Mouse (Mus musculus): Measurements from ENCODE around the gene Tec. TPM values are rescaled to one million over a fixed set of nuclear protein-coding genes. Genes with fewer than 3 reads are reported as not detected.

The Tec gene
- total RNA-seq, 2 experiments from 2014 or later: 1.2 to 1.4 TPM

DNA sequence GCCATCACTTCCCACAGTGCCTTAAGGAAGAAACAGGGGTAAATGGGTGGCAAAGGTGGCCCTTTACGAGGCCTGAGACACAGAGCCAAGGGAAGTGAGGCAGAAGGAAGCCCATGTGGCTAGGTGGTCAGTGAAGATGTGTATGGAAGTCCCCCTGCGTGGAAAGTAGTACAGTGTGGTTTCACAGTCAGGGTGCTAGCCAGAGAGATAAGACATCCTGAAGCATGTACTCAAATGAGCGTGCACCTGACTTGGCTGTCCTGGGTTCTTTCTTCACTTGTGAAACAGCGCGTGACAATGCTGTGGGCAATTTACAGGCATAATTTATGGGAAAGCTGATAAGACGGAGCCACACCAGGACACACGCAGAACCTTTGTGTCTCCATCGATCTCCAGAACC lies 57.3 kb downstream of the Tec start:
- DNase-seq: no peak
- no peak overlapping the region for H3K27ac ChIP-seq
- no peak overlapping the region for H3K4me3 ChIP-seq
- intact Hi-C loops (cut with DNase I): no loop called here
- TF ChIP-seq CTCF (IDR thresholded peaks at IDR 0.05): no peak

DNA sequence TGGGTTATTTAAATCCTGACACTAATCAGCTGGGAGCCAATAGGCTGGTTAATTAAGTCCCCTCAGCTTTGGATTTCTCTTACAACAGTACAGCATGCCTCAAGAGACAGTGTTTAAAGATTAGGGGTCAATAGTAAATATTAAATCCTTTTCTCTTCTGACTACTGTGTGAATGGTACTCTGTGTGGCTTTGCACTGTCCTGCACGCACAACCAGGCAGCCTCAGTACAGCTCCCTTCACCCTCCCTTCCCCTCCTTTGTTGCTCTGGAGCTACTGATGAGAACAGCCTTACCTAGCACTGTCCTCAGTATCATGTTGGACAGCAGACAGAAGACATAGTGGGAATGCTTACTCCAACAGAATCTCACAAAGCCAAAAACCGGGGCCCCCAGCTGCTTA lies 58.8 kb downstream of the Tec start:
- no peak for TF ChIP-seq CTCF (IDR thresholded peaks at IDR 0.05)
- H3K4me3 ChIP-seq: no peak overlapping the region
- no peak for DNase-seq
- no peak overlapping the region for H3K27ac ChIP-seq
- intact Hi-C loops (cut with DNase I): no loop called here

- DNase-seq: peak; percentile 61
- TF ChIP-seq CTCF (IDR thresholded peaks at IDR 0.05): no peak
- Histone ChIP-seq H3K27ac (peak overlapping the region; percentile 38), H3K4me3 (peak overlapping the region; percentile 57)
- intact Hi-C loops (cut with DNase I): no loop called here
These were observed 59.7 kb downstream of the Tec start for GRCm38 (mm10) chr5:72808456-72809111.

- H3K27ac ChIP-seq: peak overlapping the region; percentile 75
These were observed 65.4 kb downstream of the Tec start for GRCm38 (mm10) chr5:72802851-72803250.

GRCm38 (mm10) chr5:72798563-72798962 lies 69.7 kb downstream of the Tec start:
- intact Hi-C loops (cut with DNase I): loop anchor here (5.0 kb wide), 1 partner anchor 69 kb away; the partner anchor contains the start of gene Tec
- no peak overlapping the region for H3K27ac ChIP-seq
- no peak for TF ChIP-seq CTCF (IDR thresholded peaks at IDR 0.05)
- no peak for DNase-seq
- no peak overlapping the region for H3K4me3 ChIP-seq

More at GRCm38 (mm10) chr5:72802851-72803250, 65.4 kb downstream of the Tec start:
- intact Hi-C loops (cut with DNase I): no loop called here
- DNase-seq: no peak
- H3K4me3 ChIP-seq: peak overlapping the region; percentile 45
- no peak for TF ChIP-seq CTCF (IDR thresholded peaks at IDR 0.05)

DNA sequence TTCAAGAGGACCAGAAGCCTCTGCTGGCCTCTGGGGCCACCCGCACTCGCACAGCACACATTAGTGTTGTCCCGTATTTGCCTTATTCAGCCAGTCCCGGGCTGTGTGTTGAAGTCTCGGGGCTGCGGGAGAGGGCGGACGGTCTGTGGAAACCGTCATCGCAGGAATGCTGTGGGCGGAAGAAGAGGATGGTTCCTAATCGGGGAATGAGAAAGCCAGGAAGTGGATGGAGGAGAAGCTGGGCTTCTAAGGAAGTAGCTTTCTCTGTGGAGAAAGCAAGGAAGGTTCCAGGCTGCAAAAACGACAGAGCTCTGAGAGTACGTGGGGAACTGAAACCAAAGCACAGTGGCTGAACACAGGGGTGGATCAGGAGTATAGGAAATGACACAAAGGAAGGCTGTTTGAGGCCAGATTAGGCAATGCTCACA lies 72.1 kb downstream of the Tec start:
- peak overlapping the region; percentile 81 for H3K27ac ChIP-seq
- TF ChIP-seq CTCF (IDR thresholded peaks at IDR 0.05): no peak
- intact Hi-C loops (cut with DNase I): loop anchor here (5.0 kb wide), 1 partner anchor 71 kb away; the partner anchor contains the start of gene Tec
- peak overlapping the region; percentile 59 for H3K4me3 ChIP-seq
- peak; percentile 43 for DNase-seq

- no peak for DNase-seq
- TF ChIP-seq CTCF (IDR thresholded peaks at IDR 0.05): no peak
- no peak overlapping the region for H3K4me3 ChIP-seq
- intact Hi-C loops (cut with DNase I): no loop called here
- H3K27ac ChIP-seq: peak overlapping the region; percentile 8; the same call in 1 of the 2 replicates
These were observed 74.9 kb downstream of the Tec start for GRCm38 (mm10) chr5:72793309-72793850.

- intact Hi-C loops (cut with DNase I): no loop called here
- Histone ChIP-seq H3K27ac (no peak overlapping the region), H3K4me3 (no peak overlapping the region)
- no peak for DNase-seq
- TF ChIP-seq CTCF (IDR thresholded peaks at IDR 0.05): no peak
These were observed 76.5 kb downstream of the Tec start for GRCm38 (mm10) chr5:72791789-72792188.

DNA sequence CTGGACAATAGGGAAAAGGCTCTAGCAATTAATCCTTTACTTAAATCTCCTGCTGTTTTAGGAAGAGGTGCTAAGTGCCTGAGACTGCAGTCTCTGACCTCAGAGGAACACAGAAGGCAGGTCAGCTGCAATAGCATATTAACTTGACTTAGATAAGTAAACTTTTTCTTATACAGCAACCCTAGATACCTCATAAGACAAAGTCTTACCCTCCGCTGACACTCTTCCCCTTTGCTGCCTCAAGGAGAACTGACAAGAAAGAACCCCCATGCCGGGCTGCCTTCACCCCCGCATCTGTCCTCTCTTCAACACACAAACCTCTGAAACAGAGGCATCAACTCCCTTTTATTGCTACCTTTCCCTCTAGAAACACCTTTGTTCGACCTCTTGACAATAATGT lies 76.9 kb downstream of the Tec start:
- DNase-seq: no peak
- Histone ChIP-seq H3K4me3 (no peak overlapping the region), H3K27ac (no peak overlapping the region)
- intact Hi-C loops (cut with DNase I): no loop called here
- TF ChIP-seq CTCF (IDR thresholded peaks at IDR 0.05): no peak

GRCm38 (mm10) chr5:72785451-72785850 lies 82.8 kb downstream of the Tec start:
- intact Hi-C loops (cut with DNase I): no loop called here
- TF ChIP-seq CTCF (IDR thresholded peaks at IDR 0.05): no peak
- no peak for DNase-seq
- Histone ChIP-seq H3K4me3 (no peak overlapping the region), H3K27ac (no peak overlapping the region)

DNA sequence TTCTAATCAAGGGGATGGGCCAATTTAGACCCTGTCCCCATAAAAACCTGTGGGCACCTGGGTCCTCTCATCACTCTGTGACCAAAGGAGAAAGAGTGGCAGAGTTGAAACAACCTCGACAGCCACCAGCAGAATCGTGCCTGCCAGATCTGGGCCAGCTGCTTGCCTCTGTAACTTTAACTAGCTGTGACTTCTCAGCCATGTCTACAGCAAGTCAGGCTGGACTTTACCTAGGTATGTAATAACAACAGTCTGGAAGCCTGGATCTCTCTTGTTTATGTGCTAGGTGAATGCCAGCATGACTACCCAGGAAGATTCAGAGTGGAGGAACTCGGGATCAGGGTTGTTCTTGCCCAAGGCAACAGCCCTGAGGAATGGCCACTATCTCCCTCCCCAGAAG lies 83.6 kb downstream of the Tec start:
- no peak for DNase-seq
- no peak for TF ChIP-seq CTCF (IDR thresholded peaks at IDR 0.05)
- intact Hi-C loops (cut with DNase I): no loop called here
- Histone ChIP-seq H3K4me3 (no peak overlapping the region), H3K27ac (no peak overlapping the region)

GRCm38 (mm10) chr5:72783957-72784356 lies 84.3 kb downstream of the Tec start:
- no peak for DNase-seq
- no peak overlapping the region for H3K27ac ChIP-seq
- no peak for TF ChIP-seq CTCF (IDR thresholded peaks at IDR 0.05)
- intact Hi-C loops (cut with DNase I): no loop called here
- H3K4me3 ChIP-seq: no peak overlapping the region

- H3K4me3 ChIP-seq: no peak overlapping the region
- TF ChIP-seq CTCF (IDR thresholded peaks at IDR 0.05): no peak
- DNase-seq: no peak
- intact Hi-C loops (cut with DNase I): no loop called here
- H3K27ac ChIP-seq: no peak overlapping the region
These were observed 85.2 kb downstream of the Tec start for GRCm38 (mm10) chr5:72783123-72783522.

- no peak overlapping the region for H3K27ac ChIP-seq
- no peak for DNase-seq
- H3K4me3 ChIP-seq: no peak overlapping the region
- intact Hi-C loops (cut with DNase I): no loop called here
- TF ChIP-seq CTCF (IDR thresholded peaks at IDR 0.05): no peak
These were observed 86.5 kb downstream of the Tec start for GRCm38 (mm10) chr5:72781776-72782175.

All from gastrocnemius, adult 2 months (tissue).